Mouse (Mus musculus) gastrocnemius, adult 8-10 months (tissue): ENCODE measurements around the gene Rarres1. TPM values are rescaled to one million over a fixed set of nuclear protein-coding genes. Genes with fewer than 3 reads are reported as not detected.

ENCODE experiments used
- DNase-seq, 2 experiments: peaks; one replicate each; pipeline ENCODE4 v3.0.0; 2022; ENCODE audit warnings: low spot score in 2 of 2
- total RNA-seq, 4 experiments: library from RNA; stranded (reverse); gene quantifications; 2 replicates each; pipeline ENCODE4 v1.2.4; 2022

The Rarres1 gene
- total RNA-seq, 4 experiments from 2014 or later, result 0.29 to 0.72 (median 0.41) TPM

GRCm38 (mm10) chr3:67493132-67493531 is 22.2 kb downstream of the Rarres1 start:
- no peak for DNase-seq

- no peak for DNase-seq
Observed at GRCm38 (mm10) chr3:67492086-67492869, 23.0 kb downstream of the Rarres1 start.

- DNase-seq, result no peak
Observed at GRCm38 (mm10) chr3:67490156-67490555, 25.2 kb downstream of the Rarres1 start.

- DNase-seq, result no peak
Observed at GRCm38 (mm10) chr3:67485233-67485632, 30.1 kb downstream of the Rarres1 start.

- DNase-seq, result no peak
Observed at GRCm38 (mm10) chr3:67482400-67482799, 32.9 kb downstream of the Rarres1 start.

GRCm38 (mm10) chr3:67479806-67480205 is 35.5 kb downstream of the Rarres1 start:
- DNase-seq, result no peak

GRCm38 (mm10) chr3:67473438-67473837 is 41.9 kb downstream of the Rarres1 start:
- no peak for DNase-seq

- DNase-seq, result no peak
Observed at GRCm38 (mm10) chr3:67471408-67472127, 43.8 kb downstream of the Rarres1 start.

GRCm38 (mm10) chr3:67467281-67467680 is 48.0 kb downstream of the Rarres1 start:
- no peak for DNase-seq

- DNase-seq, result no peak
Observed at GRCm38 (mm10) chr3:67466576-67466975, 48.7 kb downstream of the Rarres1 start.

GRCm38 (mm10) chr3:67463450-67464372 is 51.6 kb downstream of the Rarres1 start, which contains the start of gene Lxn:
Gene Lxn, minus strand, starts transcription at chr3:67463926.
- DNase-seq, result peak; percentile 4 to 17

- DNase-seq, result no peak
Observed at GRCm38 (mm10) chr3:67463001-67463400, 52.3 kb downstream of the Rarres1 start.

GRCm38 (mm10) chr3:67462578-67462977 is 52.7 kb downstream of the Rarres1 start:
- no peak for DNase-seq

- no peak for DNase-seq
Observed at GRCm38 (mm10) chr3:67462015-67462414, 53.3 kb downstream of the Rarres1 start.

- no peak for DNase-seq
Observed at GRCm38 (mm10) chr3:67459881-67460280, 55.4 kb downstream of the Rarres1 start.

GRCm38 (mm10) chr3:67450601-67451210 is 64.6 kb downstream of the Rarres1 start:
- DNase-seq, result no peak

GRCm38 (mm10) chr3:67449660-67450059 is 65.7 kb downstream of the Rarres1 start:
- DNase-seq, result no peak

- DNase-seq, result no peak
Observed at GRCm38 (mm10) chr3:67447143-67447542, 68.2 kb downstream of the Rarres1 start.

GRCm38 (mm10) chr3:67434011-67434410 is 81.3 kb downstream of the Rarres1 start:
- no peak for DNase-seq

- peak; percentile 60 to 80 for DNase-seq
Observed at GRCm38 (mm10) chr3:67429999-67430380, 85.3 kb downstream of the Rarres1 start, which contains the start of gene Gfm1. Gene Gfm1, plus strand, starts transcription at chr3:67430096.
